Mouse (Mus musculus) hindbrain, embryonic 14.5 days (tissue): ENCODE measurements around the gene Rps6ka2. TPM values are rescaled to one million over a fixed set of nuclear protein-coding genes. Genes with fewer than 3 reads are reported as not detected.
A peak's percentile ranks its signal among the peaks of the same experiment; 100 is the strongest.
"Not testable (repeated sequence)": the region's sequence is repeated elsewhere in the genome, so short reads cannot be mapped to it uniquely, and the experiment has no call there.

Experiments used
- ATAC-seq: fragments of 200-750 bp; cut with Nextera tagmentation; 2 replicates; pipeline ENCODE4 v1.8.0; 2017; ENCODE audit warnings: moderate number of reproducible peaks, mild to moderate bottlenecking, moderate TSS enrichment, moderate library complexity; ENCODE audit not compliant: low FRiP score
- DNase-seq: peaks from one replicate; pipeline ENCODE4 v3.0.0-alpha.2; 2015; ENCODE audit warnings: low spot score
- H3K27ac ChIP-seq: fragments of 300-500 bp; sonication (generic); 2 replicates; pipeline ENCODE4 v1.5.1; 2014; ENCODE audit warnings: mild to moderate bottlenecking, moderate library complexity
- H3K27me3 ChIP-seq: fragments of 300-500 bp; sonication (generic); 2 replicates; pipeline ENCODE4 v1.6.1; 2014; ENCODE audit warnings: mild to moderate bottlenecking, low read length, mixed read lengths; ENCODE audit not compliant: control insufficient read depth, insufficient read depth
- H3K36me3 ChIP-seq: fragments of 300-500 bp; sonication (generic); replicated peaks from 2 replicates; pipeline ENCODE4 v1.6.1; 2014; ENCODE audit not compliant: control insufficient read depth, insufficient read depth
- H3K4me1 ChIP-seq: fragments of 300-500 bp; sonication (generic); replicated peaks from 2 replicates; pipeline ENCODE4 v1.6.1; 2014; ENCODE audit warnings: antibody characterized with exemption, low read length, mixed read lengths; ENCODE audit not compliant: control insufficient read depth, insufficient read depth
- H3K4me2 ChIP-seq: fragments of 300-500 bp; sonication (generic); replicated peaks from 2 replicates; pipeline ENCODE4 v1.6.1; 2014; ENCODE audit warnings: mild to moderate bottlenecking, moderate library complexity
- H3K4me3 ChIP-seq: fragments of 300-500 bp; sonication (generic); replicated peaks from 2 replicates; pipeline ENCODE4 v1.5.1; 2014; ENCODE audit warnings: mild to moderate bottlenecking, low read length
- H3K9ac ChIP-seq: fragments of 300-500 bp; sonication (generic); 2 replicates; pipeline ENCODE4 v1.6.1; 2014
- H3K9me3 ChIP-seq: fragments of 300-500 bp; sonication (generic); 2 replicates; pipeline ENCODE4 v1.6.1; 2016; ENCODE audit warnings: low read length; ENCODE audit not compliant: control insufficient read depth
- WGBS: fragments of 180-500 bp; shearing (Covaris S2); extraction: QIAGEN DNeasy Blood & Tissue Kit; methylation state at CpG from one replicate; pipeline ENCODE4 v1.1.7; 2014; 5-methylcytosine and 5-hydroxymethylcytosine counted together
- polyA plus RNA-seq: library from polyadenylated mRNA; unstranded; fragments of >200 nt; fragmentation: Nextera tagmentation; extraction: Ambion mirVana; gene quantifications from 2 replicates; pipeline ENCODE4 v1.2.1, GENCODE M21; 2014

Gene Rps6ka2
- polyA plus RNA-seq, 1 experiment from 2014 or later: 24.4 TPM

DNA sequence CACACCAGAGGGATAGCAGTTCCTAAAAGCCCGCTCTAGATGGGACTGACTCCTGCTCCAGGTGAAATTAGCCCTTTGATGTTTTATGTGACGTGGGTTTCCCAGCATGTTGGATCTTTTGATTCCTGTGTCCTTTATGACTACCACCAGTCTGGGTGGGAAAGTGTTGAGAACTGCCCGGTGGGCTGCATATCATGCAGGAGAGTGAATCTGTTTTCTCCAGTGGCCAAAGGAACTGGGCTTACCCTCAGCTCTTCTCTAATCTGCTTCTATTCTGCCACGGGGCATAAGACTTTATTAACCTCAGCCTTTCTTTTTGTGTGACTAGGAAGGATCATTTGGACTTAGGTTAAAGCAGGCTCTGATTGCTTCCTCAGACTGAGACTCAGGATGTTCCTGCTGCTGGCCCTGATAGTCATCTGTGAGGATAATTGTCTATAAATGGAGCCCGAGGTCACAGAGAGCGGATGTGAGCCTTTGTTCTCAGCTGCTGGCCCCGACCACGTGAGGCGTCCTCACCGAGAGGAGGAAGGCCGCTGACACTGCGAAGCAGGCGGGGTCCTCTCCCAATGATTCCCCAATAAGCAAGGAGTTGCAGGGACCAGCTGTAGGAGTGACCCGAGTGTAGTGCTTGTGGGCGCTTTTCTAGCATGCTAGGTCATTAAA is 821 bp upstream of the Rps6ka2 start:
- H3K27ac ChIP-seq: peak overlapping the region; percentile 94
- DNase-seq: no peak
- H3K4me2 ChIP-seq: peak overlapping the region; percentile 80
- no peaks in the 10 kb centered on the region for H3K27me3 ChIP-seq
- peak; percentile 60 for ATAC-seq
- 11% methylated on average over 15 of the region's 15 CpGs for WGBS
- H3K4me1 ChIP-seq: peaks cover 17% of the 10 kb centered on the region
- no peaks in the 10 kb centered on the region for H3K9me3 ChIP-seq
- H3K9ac ChIP-seq: peak overlapping the region; percentile 60
- H3K36me3 ChIP-seq: no peaks in the 10 kb centered on the region
- peak overlapping the region; percentile 80 for H3K4me3 ChIP-seq

GRCm38 (mm10) chr17:7170304-7171295 is 685 bp downstream of the Rps6ka2 start:
- ATAC-seq (no peak; the same call in 1 of the 2 replicates), DNase-seq (no peak)
- H3K27ac ChIP-seq: peak overlapping the region; percentile 83
- H3K4me3 ChIP-seq: peak overlapping the region; percentile 80
- peak overlapping the region; percentile 80 for H3K4me2 ChIP-seq
- no peaks in the 10 kb centered on the region for H3K27me3 ChIP-seq
- 1% methylated on average over 43 of the region's 43 CpGs for WGBS
- peaks cover 17% of the 10 kb centered on the region for H3K4me1 ChIP-seq
- H3K9me3 ChIP-seq: no peaks in the 10 kb centered on the region
- H3K9ac ChIP-seq: peak overlapping the region; percentile 79
- H3K36me3 ChIP-seq: no peaks in the 10 kb centered on the region

DNA sequence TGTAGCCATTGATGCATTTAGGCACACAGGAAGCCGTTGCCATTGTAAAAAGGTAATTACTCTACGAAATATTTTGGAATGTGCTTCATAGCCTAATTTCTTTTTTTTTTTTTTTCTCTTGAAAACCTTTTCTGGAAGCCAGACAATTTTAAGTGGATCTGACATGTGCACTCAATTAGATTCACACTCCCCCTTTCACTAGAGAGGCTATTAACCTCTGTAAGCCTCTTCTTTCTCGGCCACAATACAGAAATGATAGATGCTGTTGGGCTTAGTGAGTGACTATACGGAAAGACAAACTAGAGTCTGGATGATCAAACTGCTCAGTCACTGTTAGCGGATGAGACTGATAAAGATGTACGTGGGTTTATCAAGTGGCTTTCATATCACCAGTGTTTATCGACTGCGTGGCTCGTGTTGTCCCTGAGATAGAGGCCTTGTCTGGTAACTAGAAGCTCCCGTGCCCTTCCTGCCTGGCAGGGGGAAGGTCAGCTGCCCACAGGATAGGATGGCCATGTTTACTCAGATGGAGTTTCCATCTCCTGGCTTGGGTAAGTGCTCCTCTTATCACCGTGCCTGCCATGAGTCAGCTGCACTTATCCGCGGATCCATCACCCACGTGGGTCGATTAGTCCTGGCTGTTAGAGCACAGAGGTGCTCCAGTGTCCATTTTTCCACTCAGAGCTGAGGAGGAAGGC is 3.6 kb downstream of the Rps6ka2 start:
- 76% methylated on average over 15 of the region's 15 CpGs for WGBS
- H3K9me3 ChIP-seq: no peaks in the 10 kb centered on the region
- H3K4me3 ChIP-seq: no peak overlapping the region
- H3K36me3 ChIP-seq: no peaks in the 10 kb centered on the region
- DNase-seq: no peak
- H3K4me2 ChIP-seq: no peak overlapping the region
- no peak for ATAC-seq
- H3K9ac ChIP-seq: no peak overlapping the region
- H3K4me1 ChIP-seq: peaks cover 24% of the 10 kb centered on the region
- no peak overlapping the region for H3K27ac ChIP-seq
- no peaks in the 10 kb centered on the region for H3K27me3 ChIP-seq

- 76% methylated on average over 1 of the region's 1 CpGs for WGBS
Measured at GRCm38 (mm10) chr17:7175293-7175692, 5.4 kb downstream of the Rps6ka2 start.

DNA sequence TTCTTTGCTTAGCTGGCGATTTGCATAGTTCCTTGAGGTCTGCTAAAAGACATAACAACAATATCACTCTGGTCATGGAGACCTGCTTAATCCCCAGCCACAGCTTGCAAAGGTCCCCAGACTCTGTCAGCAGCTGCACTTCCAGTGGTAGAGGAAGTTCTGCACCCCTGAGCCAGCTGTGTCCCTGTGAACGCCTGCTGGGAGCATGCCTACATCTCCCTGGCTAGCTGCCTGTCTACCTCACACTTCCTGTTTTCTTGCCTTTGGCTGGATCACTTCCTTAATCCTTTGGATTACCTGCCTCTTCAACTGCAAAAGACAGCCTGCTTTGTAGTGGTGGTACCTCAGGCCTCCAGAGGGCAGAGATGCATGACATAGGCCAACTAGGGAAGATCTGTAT is 6.5 kb downstream of the Rps6ka2 start:
- no peaks in the 10 kb centered on the region for H3K27me3 ChIP-seq
- WGBS: 34% methylated on average over 2 of the region's 2 CpGs
- peaks cover 24% of the 10 kb centered on the region for H3K4me1 ChIP-seq
- H3K36me3 ChIP-seq: no peaks in the 10 kb centered on the region
- no peak overlapping the region for H3K27ac ChIP-seq
- no peak overlapping the region for H3K4me3 ChIP-seq
- H3K4me2 ChIP-seq: no peak overlapping the region
- ATAC-seq: no peak
- H3K9ac ChIP-seq: no peak overlapping the region
- no peaks in the 10 kb centered on the region for H3K9me3 ChIP-seq
- DNase-seq: no peak

More at GRCm38 (mm10) chr17:7175293-7175692, 5.4 kb downstream of the Rps6ka2 start:
- no peaks in the 10 kb centered on the region for H3K36me3 ChIP-seq
- DNase-seq (no peak), ATAC-seq (no peak)
- peaks cover 22% of the 10 kb centered on the region for H3K4me1 ChIP-seq
- no peak overlapping the region for H3K4me2 ChIP-seq
- H3K27ac ChIP-seq: no peak overlapping the region
- no peak overlapping the region for H3K4me3 ChIP-seq
- H3K9ac ChIP-seq: no peak overlapping the region
- H3K27me3 ChIP-seq: no peaks in the 10 kb centered on the region
- no peaks in the 10 kb centered on the region for H3K9me3 ChIP-seq

GRCm38 (mm10) chr17:7178196-7178595 is 8.3 kb downstream of the Rps6ka2 start:
- no peaks in the 10 kb centered on the region for H3K9me3 ChIP-seq
- ATAC-seq (no peak), DNase-seq (no peak)
- H3K27me3 ChIP-seq: no peaks in the 10 kb centered on the region
- no peak overlapping the region for H3K4me3 ChIP-seq
- no peaks in the 10 kb centered on the region for H3K36me3 ChIP-seq
- H3K9ac ChIP-seq: no peak overlapping the region
- H3K4me2 ChIP-seq: no peak overlapping the region
- peaks cover 19% of the 10 kb centered on the region for H3K4me1 ChIP-seq
- H3K27ac ChIP-seq: no peak overlapping the region
- 97% methylated on average over 6 of the region's 6 CpGs for WGBS

- Histone ChIP-seq H3K9me3 (no peaks in the 10 kb centered on the region), H3K27ac (no peak overlapping the region), H3K4me3 (no peak overlapping the region), H3K9ac (no peak overlapping the region), H3K36me3 (no peaks in the 10 kb centered on the region), H3K4me2 (no peak overlapping the region), H3K4me1 (peaks cover 17% of the 10 kb centered on the region), H3K27me3 (no peaks in the 10 kb centered on the region)
- DNase-seq (no peak), ATAC-seq (no peak)
- WGBS: 73% methylated on average over 9 of the region's 9 CpGs
Measured at GRCm38 (mm10) chr17:7182187-7182586, 12.3 kb downstream of the Rps6ka2 start.

GRCm38 (mm10) chr17:7187037-7187436 is 17.1 kb downstream of the Rps6ka2 start:
- not testable (repeated sequence) for ATAC-seq
- WGBS: 88% methylated on average over 1 of the region's 1 CpGs

GRCm38 (mm10) chr17:7189425-7189824 is 19.5 kb downstream of the Rps6ka2 start:
- Histone ChIP-seq H3K4me1 (peaks cover 3% of the 10 kb centered on the region), H3K27ac (no peak overlapping the region), H3K4me2 (no peak overlapping the region), H3K9ac (no peak overlapping the region), H3K4me3 (no peak overlapping the region), H3K36me3 (no peaks in the 10 kb centered on the region), H3K9me3 (no peaks in the 10 kb centered on the region), H3K27me3 (no peaks in the 10 kb centered on the region)
- 92% methylated on average over 3 of the region's 3 CpGs for WGBS
- ATAC-seq (no peak), DNase-seq (no peak)

More at GRCm38 (mm10) chr17:7187037-7187436, 17.1 kb downstream of the Rps6ka2 start:
- H3K27me3 ChIP-seq, H3K27ac ChIP-seq, H3K4me2 ChIP-seq, H3K9me3 ChIP-seq, H3K4me1 ChIP-seq, H3K36me3 ChIP-seq, H3K4me3 ChIP-seq, DNase-seq, H3K9ac ChIP-seq: not testable (repeated sequence)
